Mouse (Mus musculus) forelimb bud, embryonic 11.5 days (tissue): ENCODE measurements around the gene Cldn6.

ENCODE experiments used
- DNase-seq: peaks from one replicate; pipeline ENCODE4 v3.0.0-alpha.2; 2012; ENCODE audit warnings: low read depth, low spot score

The Cldn6 gene

GRCm38 (mm10) chr17:23721886-23722285 is 42.8 kb downstream of the Cldn6 start:
- DNase-seq: no peak

DNA sequence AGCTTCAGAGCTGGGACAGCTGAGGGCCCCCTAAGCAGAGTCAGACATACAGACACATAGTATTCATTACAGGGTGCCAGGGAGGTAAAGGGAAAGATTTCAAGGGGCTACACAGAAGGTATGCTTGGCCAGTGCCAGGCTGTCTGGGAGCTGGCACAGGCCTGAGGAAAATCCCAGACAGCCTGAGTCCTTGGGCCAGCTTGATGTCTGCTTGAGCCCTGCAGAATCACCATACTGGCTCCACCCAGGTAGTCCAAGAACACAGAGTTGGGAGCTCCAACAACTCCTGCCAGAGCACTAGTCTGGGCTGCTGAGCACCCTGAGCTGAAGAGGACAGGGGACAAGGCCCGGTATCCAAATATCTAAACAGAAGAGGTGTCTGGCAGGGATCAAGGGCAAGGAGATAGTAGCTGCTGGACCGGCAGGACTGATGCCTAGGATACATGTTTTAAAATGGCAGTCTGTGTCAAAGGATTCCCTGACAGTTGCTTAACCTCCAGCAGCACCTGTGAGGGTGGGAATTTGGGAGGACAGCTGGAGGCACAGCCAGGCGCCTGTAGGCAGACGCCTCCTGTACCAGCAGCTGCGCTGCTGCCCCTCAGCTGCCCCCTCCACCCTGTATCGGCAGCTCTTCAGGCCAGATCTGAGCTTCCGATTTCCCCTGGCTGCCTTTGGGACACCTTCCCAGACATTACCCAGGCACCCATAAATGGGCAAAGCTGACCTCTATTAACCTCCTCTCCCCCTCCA is 43.5 kb downstream of the Cldn6 start, which contains the start of gene 1520401A03Rik:
1520401A03Rik (minus strand) TSS at position 408 of the 750 bp plus-strand sequence.
- DNase-seq: no peak

GRCm38 (mm10) chr17:23725477-23725876 is 46.4 kb downstream of the Cldn6 start:
- DNase-seq: no peak

GRCm38 (mm10) chr17:23725999-23726757 is 47.1 kb downstream of the Cldn6 start, which contains the start of gene Pkmyt1:
Gene Pkmyt1 (plus strand): TSS chr17:23726336.
- DNase-seq: peak; percentile 94

- no peak for DNase-seq
Observed at GRCm38 (mm10) chr17:23726758-23727142, 47.7 kb downstream of the Cldn6 start.

GRCm38 (mm10) chr17:23730441-23730840 is 51.4 kb downstream of the Cldn6 start:
- DNase-seq: no peak
